Mouse (Mus musculus) C2C12 (cell line): ENCODE results near the gene Catsperg1.

ENCODE experiments used
- CTCF ChIP-seq: IDR thresholded peaks from one replicate; pipeline ENCODE4 v1.5.1; 2011; ENCODE audit not compliant: control insufficient read depth, insufficient read depth, insufficient read length
- MYOG ChIP-seq: IDR thresholded peaks from one replicate; pipeline ENCODE4 v1.6.1; 2011; ENCODE audit not compliant: control insufficient read depth, insufficient read length; ENCODE audit errors: extremely low read depth

DNA sequence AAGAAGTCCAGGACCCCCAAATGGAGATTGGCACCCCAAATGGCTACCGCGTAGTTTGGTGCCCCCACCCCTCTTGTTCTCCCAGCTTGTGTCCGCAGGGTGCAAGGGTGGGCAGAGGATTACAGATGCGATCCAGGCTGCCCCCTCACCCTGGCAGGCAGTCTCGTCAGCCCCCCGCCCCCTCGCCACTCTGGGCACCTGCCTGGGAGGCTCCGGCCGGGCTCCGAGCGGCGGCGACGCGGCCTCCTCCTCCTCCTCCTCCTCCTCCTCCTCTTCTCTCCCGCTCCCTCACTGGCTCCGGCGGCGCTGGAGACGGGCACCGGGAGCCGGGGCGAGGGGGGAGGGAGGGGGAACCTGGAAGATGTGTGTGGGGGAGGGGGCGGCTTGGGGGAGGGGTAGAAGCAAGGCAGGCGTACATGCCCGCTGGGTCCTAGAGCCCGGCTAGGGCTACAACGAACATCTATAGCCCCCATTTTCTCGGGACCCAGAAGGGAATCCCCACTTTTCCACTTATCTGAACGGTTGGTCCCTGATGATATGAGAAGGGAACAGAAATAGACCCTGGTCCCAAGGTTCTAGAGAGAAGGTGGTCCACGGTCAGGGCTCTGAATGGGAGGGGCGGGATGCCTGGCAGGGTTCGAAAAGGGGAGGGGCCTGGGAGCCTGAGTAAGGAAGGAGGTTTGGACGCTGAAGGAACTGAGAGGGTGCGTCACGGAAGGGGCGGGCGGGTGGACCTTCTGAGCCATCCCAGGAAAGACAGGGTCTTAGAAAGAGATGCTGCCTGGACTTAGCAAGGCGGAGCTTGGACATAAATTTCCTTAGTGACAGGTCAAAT is 44.4 kb downstream of the Catsperg1 start:
- TF ChIP-seq CTCF (no peak), MYOG (no peak)
